Mouse (Mus musculus) hindbrain, embryonic 15.5 days (tissue): ENCODE measurements at regions not wholly inside any gene's neighbourhood (a gene's known extent, or its start where the extent isn't known, plus 50 kb on each side); places are given as distances from the start of the nearest gene placed in this dataset.

ENCODE experiments used
- ATAC-seq: fragments of 200-750 bp; cut with Nextera tagmentation; 2 replicates; pipeline ENCODE4 v1.8.0; 2017; ENCODE audit warnings: low read depth, moderate number of reproducible peaks, moderate TSS enrichment; ENCODE audit not compliant: low FRiP score
- H3K27ac ChIP-seq: fragments of 300-500 bp; sonication (generic); replicated peaks from 2 replicates; pipeline ENCODE4 v1.5.1; 2015; ENCODE audit warnings: mild to moderate bottlenecking, inconsistent platforms
- H3K27me3 ChIP-seq: fragments of 300-500 bp; sonication (generic); 2 replicates; pipeline ENCODE4 v1.6.1; 2015; ENCODE audit warnings: control low read depth, inconsistent platforms
- H3K36me3 ChIP-seq: fragments of 300-500 bp; sonication (generic); 2 replicates; pipeline ENCODE4 v1.6.1; 2015; ENCODE audit warnings: control low read depth, inconsistent platforms
- H3K4me1 ChIP-seq: fragments of 300-500 bp; sonication (generic); replicated peaks from 2 replicates; pipeline ENCODE4 v1.6.1; 2015; ENCODE audit warnings: control low read depth, inconsistent platforms
- H3K4me2 ChIP-seq: fragments of 300-500 bp; sonication (generic); 2 replicates; pipeline ENCODE4 v1.6.1; 2015; ENCODE audit warnings: moderate library complexity, mild to moderate bottlenecking, inconsistent platforms
- H3K4me3 ChIP-seq: fragments of 300-500 bp; sonication (generic); 2 replicates; pipeline ENCODE4 v1.5.1; 2015; ENCODE audit warnings: mild to moderate bottlenecking, inconsistent platforms
- H3K9ac ChIP-seq: fragments of 300-500 bp; sonication (generic); 2 replicates; pipeline ENCODE4 v1.6.1; 2015; ENCODE audit warnings: inconsistent platforms
- H3K9me3 ChIP-seq: fragments of 300-500 bp; sonication (generic); 2 replicates; pipeline ENCODE4 v1.6.1; 2016; ENCODE audit warnings: control low read depth, inconsistent platforms
- WGBS: fragments of 180-500 bp; shearing (Covaris S2); methylation state at CpG from one replicate; pipeline ENCODE4 v1.1.7; 2015; 5-methylcytosine and 5-hydroxymethylcytosine counted together

- Histone ChIP-seq H3K9ac (no peak overlapping the region), H3K36me3 (no peaks in the 10 kb centered on the region), H3K9me3 (no peaks in the 10 kb centered on the region), H3K4me1 (peaks cover 7% of the 10 kb centered on the region), H3K4me3 (no peak overlapping the region), H3K27me3 (no peaks in the 10 kb centered on the region), H3K4me2 (no peak overlapping the region), H3K27ac (no peak overlapping the region)
- no peak for ATAC-seq
- WGBS: 87% methylated on average over 4 of the region's 4 CpGs
Measured at GRCm38 (mm10) chr4:142514751-142515150, 275.6 kb upstream of the Kazn start.

- Histone ChIP-seq H3K27ac (no peak overlapping the region), H3K36me3 (no peaks in the 10 kb centered on the region), H3K9ac (no peak overlapping the region), H3K27me3 (no peaks in the 10 kb centered on the region), H3K4me1 (0 out of 2 replicates have a peak, but pooled peaks cover 5% of the 10 kb centered on the region), H3K4me3 (no peak overlapping the region), H3K9me3 (no peaks in the 10 kb centered on the region), H3K4me2 (no peak overlapping the region)
- WGBS: 84% methylated on average over 2 of the region's 2 CpGs
- no peak for ATAC-seq
Measured at GRCm38 (mm10) chr4:142509386-142509785, 270.2 kb upstream of the Kazn start.

DNA sequence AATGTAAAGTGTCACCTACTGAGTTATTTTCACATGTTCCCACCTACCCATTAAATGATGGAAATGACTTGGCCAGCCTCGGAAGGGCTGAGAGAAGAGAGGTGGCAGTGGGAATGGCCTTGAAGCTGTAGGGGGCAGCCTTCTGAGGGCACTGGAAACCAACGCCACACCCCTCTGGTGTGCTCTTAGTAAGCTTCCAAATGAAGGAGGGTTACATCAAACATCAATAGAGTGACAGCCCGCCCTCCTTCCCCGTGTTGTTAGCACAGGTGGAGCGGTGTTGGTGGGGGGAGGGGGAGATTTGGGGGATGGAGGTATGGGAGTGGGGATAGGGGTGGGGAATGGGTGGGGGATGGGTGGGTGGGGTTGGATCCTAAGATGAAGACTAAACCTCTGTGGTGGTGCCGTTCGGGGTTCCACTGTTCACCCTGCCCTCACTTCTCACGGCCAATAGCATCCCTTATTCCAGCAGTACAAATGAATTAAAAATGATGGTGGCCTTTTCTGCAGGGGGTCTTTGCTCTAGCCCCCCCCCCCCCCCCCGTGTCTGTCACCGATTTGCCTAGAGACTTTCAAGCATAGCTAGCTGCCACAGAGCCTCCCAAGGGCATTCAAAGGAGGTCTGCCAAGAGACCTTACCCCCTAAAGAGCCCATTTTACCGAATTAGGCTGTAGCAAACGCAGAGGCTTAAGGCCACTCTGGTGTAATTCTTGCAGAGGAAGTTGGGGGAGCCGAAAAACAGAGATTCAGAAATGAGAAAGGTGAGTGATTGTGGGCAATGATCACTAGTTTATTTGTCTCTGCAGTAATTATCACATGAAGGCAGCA, 267.4 kb upstream of the Kazn start:
- 8% methylated on average over 13 of the region's 13 CpGs for WGBS
- peak; percentile 49; the same call in 1 of the 2 replicates for ATAC-seq

GRCm38 (mm10) chr4:142503761-142504160, 264.6 kb upstream of the Kazn start:
- Histone ChIP-seq H3K4me3 (no peak overlapping the region), H3K36me3 (no peaks in the 10 kb centered on the region), H3K9me3 (no peaks in the 10 kb centered on the region), H3K27ac (no peak overlapping the region), H3K27me3 (no peaks in the 10 kb centered on the region), H3K4me1 (peaks cover 14% of the 10 kb centered on the region; the same call in 1 of the 2 replicates), H3K4me2 (no peak overlapping the region), H3K9ac (no peak overlapping the region)
- ATAC-seq: no peak
- WGBS: 91% methylated on average over 15 of the region's 15 CpGs

More for the DNA sequence above, 267.4 kb upstream of the Kazn start:
- 0 out of 2 replicates have a peak, but pooled peaks cover 5% of the 10 kb centered on the region for H3K4me1 ChIP-seq
- H3K4me3 ChIP-seq: no peak overlapping the region
- no peak overlapping the region for H3K4me2 ChIP-seq
- no peak overlapping the region for H3K9ac ChIP-seq
- H3K9me3 ChIP-seq: no peaks in the 10 kb centered on the region
- no peaks in the 10 kb centered on the region for H3K36me3 ChIP-seq
- H3K27me3 ChIP-seq: no peaks in the 10 kb centered on the region
- no peak overlapping the region for H3K27ac ChIP-seq

GRCm38 (mm10) chr4:142501177-142501576, 262.0 kb upstream of the Kazn start:
- no peak for ATAC-seq
- H3K4me2 ChIP-seq: no peak overlapping the region
- WGBS: 59% methylated on average over 8 of the region's 8 CpGs

DNA sequence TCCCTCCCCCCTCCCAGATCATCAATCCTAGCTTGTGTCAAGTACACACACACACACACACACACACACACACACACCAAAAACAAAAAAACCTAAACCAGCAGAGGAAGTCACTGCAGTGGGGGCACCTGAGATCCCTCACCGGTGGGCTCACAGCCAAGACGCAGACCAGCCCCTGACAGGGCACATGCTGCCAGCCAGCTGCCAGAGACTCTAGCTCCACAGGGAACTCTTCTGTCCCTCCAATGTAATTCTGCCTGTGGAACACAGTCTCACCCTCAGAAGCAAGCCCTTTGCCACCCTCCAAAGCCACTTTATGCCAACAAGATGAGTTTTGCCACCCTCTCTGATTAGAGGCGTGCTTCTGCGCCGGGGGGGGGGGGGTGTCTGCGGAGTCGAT, 261.3 kb upstream of the Kazn start:
- H3K4me2 ChIP-seq: no peak overlapping the region
- H3K27ac ChIP-seq: no peak overlapping the region
- H3K9ac ChIP-seq: no peak overlapping the region
- ATAC-seq: no peak
- no peak overlapping the region for H3K4me3 ChIP-seq
- no peaks in the 10 kb centered on the region for H3K36me3 ChIP-seq
- peaks cover 9% of the 10 kb centered on the region; the same call in 1 of the 2 replicates for H3K4me1 ChIP-seq
- no peaks in the 10 kb centered on the region for H3K9me3 ChIP-seq
- WGBS: 48% methylated on average over 7 of the region's 7 CpGs
- H3K27me3 ChIP-seq: no peaks in the 10 kb centered on the region

More at GRCm38 (mm10) chr4:142501177-142501576, 262.0 kb upstream of the Kazn start:
- no peaks in the 10 kb centered on the region for H3K36me3 ChIP-seq
- H3K27ac ChIP-seq: no peak overlapping the region
- no peaks in the 10 kb centered on the region for H3K27me3 ChIP-seq
- H3K4me3 ChIP-seq: no peak overlapping the region
- no peaks in the 10 kb centered on the region for H3K9me3 ChIP-seq
- peaks cover 9% of the 10 kb centered on the region; the same call in 1 of the 2 replicates for H3K4me1 ChIP-seq
- no peak overlapping the region for H3K9ac ChIP-seq

DNA sequence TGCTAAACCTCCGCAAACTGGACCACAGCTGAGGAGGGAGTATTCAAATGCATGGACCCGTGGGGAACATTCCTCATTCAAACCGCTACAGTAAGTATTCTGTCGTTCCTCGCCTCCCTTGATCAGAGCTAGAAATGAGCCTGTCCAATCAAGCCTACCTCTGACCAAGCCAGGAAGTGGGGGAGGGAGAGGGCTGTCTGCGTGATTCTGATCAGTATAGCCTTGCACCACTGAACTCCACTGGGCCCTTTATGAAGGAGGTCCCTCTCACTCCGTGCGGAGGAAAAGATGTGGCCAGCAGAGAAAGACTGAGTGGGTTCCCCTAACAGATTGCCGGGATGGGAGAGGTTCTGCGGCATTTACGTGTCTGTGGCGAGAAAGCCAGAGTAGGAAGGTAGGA, 257.4 kb upstream of the Kazn start:
- Histone ChIP-seq H3K9ac (no peak overlapping the region), H3K4me2 (no peak overlapping the region), H3K4me3 (no peak overlapping the region), H3K27ac (no peak overlapping the region), H3K4me1 (peaks cover 9% of the 10 kb centered on the region; the same call in 1 of the 2 replicates), H3K9me3 (no peaks in the 10 kb centered on the region), H3K36me3 (no peaks in the 10 kb centered on the region), H3K27me3 (no peaks in the 10 kb centered on the region)
- 51% methylated on average over 12 of the region's 12 CpGs for WGBS
- no peak for ATAC-seq

- WGBS: 74% methylated on average over 10 of the region's 10 CpGs
- no peak overlapping the region for H3K4me2 ChIP-seq
- no peaks in the 10 kb centered on the region for H3K9me3 ChIP-seq
- H3K27ac ChIP-seq: no peak overlapping the region
- no peaks in the 10 kb centered on the region; the same call in 1 of the 2 replicates for H3K4me1 ChIP-seq
- no peak overlapping the region for H3K9ac ChIP-seq
- no peaks in the 10 kb centered on the region for H3K36me3 ChIP-seq
- H3K4me3 ChIP-seq: no peak overlapping the region
- ATAC-seq: no peak
- H3K27me3 ChIP-seq: no peaks in the 10 kb centered on the region
Measured at GRCm38 (mm10) chr4:142492926-142493492, 253.8 kb upstream of the Kazn start.

- Histone ChIP-seq H3K27me3 (no peaks in the 10 kb centered on the region), H3K9me3 (no peaks in the 10 kb centered on the region), H3K4me2 (no peak overlapping the region), H3K36me3 (no peaks in the 10 kb centered on the region), H3K4me3 (no peak overlapping the region), H3K27ac (no peak overlapping the region; the same call in 1 of the 2 replicates), H3K9ac (no peak overlapping the region), H3K4me1 (no peaks in the 10 kb centered on the region; the same call in 1 of the 2 replicates)
- 46% methylated on average over 4 of the region's 4 CpGs for WGBS
- ATAC-seq: peak; percentile 59; the same call in 1 of the 2 replicates
Measured at GRCm38 (mm10) chr4:142485784-142486423, 246.7 kb upstream of the Kazn start.

GRCm38 (mm10) chr4:142475632-142476031, 236.4 kb upstream of the Kazn start:
- WGBS: 72% methylated on average over 10 of the region's 10 CpGs
- Histone ChIP-seq H3K4me2 (peak overlapping the region; percentile 59), H3K36me3 (no peaks in the 10 kb centered on the region), H3K4me1 (peaks cover 33% of the 10 kb centered on the region), H3K9me3 (no peaks in the 10 kb centered on the region), H3K27ac (0 out of 2 replicates have a peak overlapping the region, but pooled peaks have one; percentile 6), H3K27me3 (no peaks in the 10 kb centered on the region), H3K4me3 (peak overlapping the region; percentile 31), H3K9ac (peak overlapping the region; percentile 4; the same call in 1 of the 2 replicates)
- ATAC-seq: no peak

DNA sequence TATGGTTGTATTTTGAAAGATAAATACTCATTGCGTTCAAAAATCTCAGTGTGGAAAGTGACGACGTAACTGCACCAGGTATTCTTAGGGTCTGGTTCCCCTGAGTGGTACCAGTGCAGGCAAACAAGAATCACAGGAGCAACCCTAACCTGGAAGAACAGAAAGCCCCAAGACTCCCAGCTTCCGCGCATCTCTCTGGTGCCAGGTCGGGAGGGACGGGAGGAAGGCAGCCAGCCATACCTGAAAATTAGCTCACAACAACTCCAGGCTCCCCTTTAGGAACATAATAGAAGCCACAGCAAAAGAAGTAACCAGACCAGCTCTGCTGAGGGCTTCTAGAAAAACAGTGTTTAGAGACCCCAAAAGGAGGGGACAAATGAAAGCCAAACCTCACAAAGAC, 235.4 kb upstream of the Kazn start:
- WGBS: 77% methylated on average over 7 of the region's 7 CpGs
- H3K4me2 ChIP-seq: peak overlapping the region; percentile 59
- H3K9ac ChIP-seq: no peak overlapping the region
- no peaks in the 10 kb centered on the region for H3K36me3 ChIP-seq
- no peaks in the 10 kb centered on the region for H3K9me3 ChIP-seq
- H3K4me1 ChIP-seq: peaks cover 33% of the 10 kb centered on the region
- no peak for ATAC-seq
- 0 out of 2 replicates have a peak overlapping the region, but pooled peaks have one; percentile 31 for H3K4me3 ChIP-seq
- H3K27ac ChIP-seq: no peak overlapping the region
- H3K27me3 ChIP-seq: no peaks in the 10 kb centered on the region

- Histone ChIP-seq H3K4me3 (0 out of 2 replicates have a peak overlapping the region, but pooled peaks have one; percentile 31), H3K4me2 (peak overlapping the region; percentile 59), H3K9ac (no peak overlapping the region), H3K4me1 (peaks cover 33% of the 10 kb centered on the region), H3K9me3 (no peaks in the 10 kb centered on the region), H3K36me3 (no peaks in the 10 kb centered on the region), H3K27me3 (no peaks in the 10 kb centered on the region), H3K27ac (no peak overlapping the region)
- ATAC-seq: 0 out of 2 replicates have a peak, but pooled peaks have one; percentile 34
- WGBS: 39% methylated on average over 12 of the region's 12 CpGs
Measured at GRCm38 (mm10) chr4:142474018-142474417, 234.8 kb upstream of the Kazn start.
